Mouse (Mus musculus) mesoderm, embryonic 11.5 days (tissue): Measurements from ENCODE around the gene Rock2.
"Not testable (repeated sequence)": the region's sequence is repeated elsewhere in the genome, so short reads cannot be mapped to it uniquely, and the experiment has no call there.

Experiments
- DNase-seq: peaks from one replicate; pipeline ENCODE4 v3.0.0-alpha.2; 2012; ENCODE audit warnings: low read depth, low spot score

Gene Rock2

DNA sequence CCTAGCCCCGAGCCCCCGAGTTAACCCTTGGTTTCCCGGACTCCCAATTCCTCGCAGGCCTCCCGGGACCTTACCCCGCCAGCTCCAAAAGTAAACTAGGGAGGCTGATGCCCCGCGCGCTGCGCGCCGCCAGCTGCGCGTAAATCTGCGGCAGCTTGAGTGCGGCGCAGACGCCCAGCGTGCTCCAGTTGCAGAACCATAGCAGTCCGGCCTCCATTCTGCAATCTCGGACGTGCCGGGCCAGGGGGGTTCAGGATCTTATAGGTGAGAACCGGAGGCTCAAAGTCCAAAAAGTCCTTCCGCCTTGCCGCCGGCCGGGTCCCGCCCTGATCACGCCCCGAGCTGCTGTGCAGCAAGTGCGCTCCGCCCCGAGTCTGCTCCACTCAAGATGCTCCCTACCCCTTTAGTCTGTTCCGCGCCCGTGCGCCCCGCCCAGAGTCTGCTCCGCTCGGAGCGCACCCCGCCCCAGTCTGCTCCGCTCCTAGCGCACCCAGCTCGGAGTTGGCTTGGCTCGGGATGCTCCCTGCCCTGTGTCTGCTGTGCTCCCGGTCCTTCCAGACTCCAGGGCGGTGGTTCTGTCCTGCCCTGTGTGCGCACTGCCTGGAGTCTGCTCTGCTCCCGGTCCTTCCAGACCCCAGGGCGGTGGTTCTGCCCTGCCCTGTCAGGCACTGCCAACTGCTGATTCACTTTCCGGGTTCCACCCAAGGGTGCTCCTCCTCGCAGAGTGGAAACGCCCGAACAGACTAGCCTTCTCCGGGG, 105.2 kb downstream of the Rock2 start, which contains the start of gene Pqlc3:
Pqlc3 (minus strand) TSS at position 670 of the 759 bp plus-strand sequence.
- peak; percentile 83 for DNase-seq

DNA sequence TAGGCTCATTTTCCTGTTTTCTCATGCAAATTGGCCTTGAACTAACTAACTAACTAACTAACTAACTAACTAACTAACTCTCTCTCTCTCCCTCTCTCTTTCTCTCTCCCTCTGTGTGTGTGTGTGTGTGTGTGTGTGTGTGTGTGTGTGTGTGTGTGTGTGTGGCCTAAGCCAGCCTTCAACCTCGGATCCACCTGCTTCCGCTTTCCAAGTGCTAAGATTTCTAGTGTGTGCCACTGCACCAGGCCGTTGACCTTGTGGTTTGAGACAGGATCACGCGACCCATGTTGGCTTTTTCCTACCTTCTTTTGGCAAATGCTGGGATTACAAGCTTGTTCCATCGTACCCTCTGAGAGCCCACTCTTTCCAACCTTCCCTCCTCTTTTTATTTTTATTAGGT, 105.9 kb downstream of the Rock2 start:
- DNase-seq = no peak

DNA sequence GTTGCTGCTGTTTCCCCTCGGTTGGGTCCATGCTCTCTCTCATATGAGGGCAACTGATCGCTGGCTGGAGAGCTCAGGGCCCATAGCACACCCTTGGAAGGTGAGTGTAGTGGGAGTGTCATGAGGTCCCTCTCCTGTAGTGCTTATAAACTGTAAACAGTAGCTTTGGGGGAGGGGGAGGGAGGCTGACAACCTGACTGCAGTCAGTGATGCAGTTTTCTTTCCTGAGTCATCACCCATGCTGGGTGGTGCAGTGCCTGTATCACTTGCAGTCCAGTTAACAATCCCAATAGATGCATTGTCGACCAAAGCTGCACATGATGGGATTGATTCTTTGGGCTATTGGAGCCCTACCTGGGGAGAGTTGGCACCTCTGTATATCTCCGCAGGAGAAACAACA, 106.5 kb downstream of the Rock2 start:
- DNase-seq = no peak

DNA sequence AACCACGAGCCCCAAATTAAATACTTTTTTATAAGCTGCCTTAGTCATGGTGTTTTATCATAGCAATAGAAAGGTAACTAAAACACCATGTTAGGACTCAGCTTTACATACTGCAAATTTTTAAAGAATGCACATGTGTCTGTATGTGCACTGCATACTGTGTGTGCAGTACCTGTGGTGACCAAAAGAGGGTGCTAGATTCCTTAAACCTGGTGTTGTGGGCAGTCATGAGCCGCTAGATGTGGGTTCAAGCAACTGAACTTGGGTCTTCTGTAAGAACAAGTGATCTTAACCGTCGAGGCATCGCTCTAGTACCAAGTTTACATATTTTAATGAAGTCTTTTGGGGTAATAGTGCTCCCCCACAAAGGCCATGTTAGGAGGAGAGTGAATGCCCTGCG, 114.8 kb downstream of the Rock2 start:
- DNase-seq = no peak

DNA sequence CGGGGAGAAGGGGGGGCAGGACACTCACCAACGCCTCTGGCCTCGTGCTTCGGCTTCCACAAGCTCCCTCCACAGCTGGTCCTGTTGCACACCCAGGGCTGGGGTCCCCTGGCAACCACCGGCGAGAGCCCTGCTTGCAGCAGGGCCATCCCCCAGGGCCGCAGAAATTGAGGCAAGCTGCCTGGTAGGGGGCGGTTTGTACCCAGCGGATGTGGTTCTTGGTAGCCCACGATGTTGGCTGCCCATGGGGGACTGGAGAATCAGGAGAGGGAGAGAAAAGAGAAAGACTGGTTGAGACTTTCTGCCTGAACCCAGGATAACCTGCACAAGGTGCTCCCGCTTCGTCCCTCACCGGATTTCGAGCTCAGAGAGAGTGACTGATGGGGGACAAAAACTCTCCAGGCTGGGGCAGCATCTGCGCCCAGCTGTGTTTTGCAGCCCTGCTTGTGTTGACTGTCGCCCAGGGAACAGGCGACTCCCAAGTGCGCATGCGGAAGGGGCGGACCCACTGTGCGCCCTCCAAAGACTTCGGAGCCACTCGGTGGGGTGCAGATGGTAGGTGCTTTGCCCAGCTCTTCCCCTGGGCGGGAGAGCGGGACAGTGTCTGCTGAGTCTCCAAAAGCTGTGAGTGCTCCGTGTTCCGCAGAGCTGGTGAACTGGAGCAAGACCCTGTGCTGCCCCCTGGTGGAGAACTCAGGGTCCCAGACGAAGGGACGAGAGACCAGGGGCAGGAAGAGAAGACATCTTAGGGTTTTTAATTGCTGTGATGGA, 116.6 kb downstream of the Rock2 start, which contains the start of gene 2410004P03Rik:
2410004P03Rik (minus strand) TSS at position 628 of the 771 bp plus-strand sequence.
- peak; percentile 88 for DNase-seq

DNA sequence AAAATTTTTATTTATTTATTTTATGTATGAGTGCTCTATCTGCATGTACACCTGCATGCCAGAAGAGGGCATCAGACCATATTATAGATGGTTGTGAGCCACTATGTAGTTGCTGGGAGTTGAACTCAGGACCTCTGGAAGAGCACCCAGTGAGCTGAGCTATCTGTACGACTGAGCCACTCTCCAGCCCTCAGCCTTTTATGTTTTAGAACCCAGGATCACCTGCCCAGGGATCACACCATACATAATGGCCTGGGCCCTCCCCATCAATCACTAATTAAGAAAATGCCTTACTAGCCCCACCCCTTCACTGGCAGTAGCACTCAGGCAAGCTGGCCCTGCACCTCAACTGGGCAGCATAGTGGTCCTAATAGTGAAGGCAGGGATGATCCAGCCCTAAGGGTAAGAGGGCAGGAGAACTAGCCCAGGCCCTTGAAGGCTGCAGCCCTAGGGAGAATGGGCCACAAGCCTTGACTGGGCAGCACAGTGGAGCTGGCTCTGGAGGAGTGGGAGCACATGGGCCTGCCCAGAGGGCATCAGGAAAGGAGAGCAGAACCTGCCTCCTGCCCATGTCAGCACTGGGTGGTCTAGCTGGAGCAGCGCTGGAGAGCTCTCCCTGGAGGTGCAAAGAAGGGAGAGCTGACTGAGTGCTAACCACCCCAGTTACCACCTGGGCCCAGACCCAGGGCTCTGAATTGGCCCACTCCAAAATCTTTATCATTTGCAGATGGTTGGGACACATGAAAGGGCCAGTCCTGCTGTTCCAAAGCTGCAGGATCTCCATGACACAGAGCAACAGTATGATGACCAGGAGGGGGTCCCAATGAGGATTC, 117.6 kb downstream of the Rock2 start:
- no peak for DNase-seq

DNA sequence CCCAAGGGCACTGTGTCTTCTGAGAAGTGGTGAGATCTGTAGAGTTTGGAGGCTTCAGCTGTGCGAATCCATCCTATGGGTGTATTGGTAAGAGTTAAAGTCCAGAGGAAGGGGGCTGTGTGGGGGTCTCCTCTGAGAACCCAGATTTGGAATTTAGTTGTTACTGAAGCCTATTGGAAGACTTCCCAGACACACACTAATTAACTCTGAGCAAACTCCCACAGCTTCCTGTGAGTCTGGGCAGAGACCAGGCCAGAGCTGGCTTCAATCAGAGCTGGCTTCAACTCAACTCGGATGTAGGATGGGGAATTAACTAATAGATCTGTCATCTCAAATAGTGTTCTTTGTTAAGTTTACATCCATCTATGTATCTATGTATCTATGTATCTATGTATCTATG, 121.0 kb downstream of the Rock2 start:
- DNase-seq = no peak

DNA sequence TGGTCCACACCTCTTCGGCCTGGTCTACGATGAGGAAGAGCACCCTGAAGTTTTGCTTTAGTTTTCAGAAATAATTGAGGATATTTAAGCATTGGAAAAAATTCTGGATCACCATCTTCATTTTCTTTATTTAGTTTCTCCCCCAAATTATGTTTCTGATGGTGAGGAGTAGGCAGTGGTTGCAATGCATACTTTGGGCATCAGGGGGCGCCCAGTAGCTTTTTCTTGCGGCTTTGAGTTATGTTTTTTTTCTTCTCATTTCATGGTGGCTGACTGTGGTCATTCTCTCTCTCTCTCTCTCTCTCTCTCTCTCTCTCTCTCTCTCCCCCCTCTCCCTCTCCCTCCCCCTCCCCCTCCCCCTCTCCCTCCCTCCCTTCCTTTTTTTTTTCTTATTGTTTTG, 123.8 kb downstream of the Rock2 start:
- peak; percentile 43 for DNase-seq

DNA sequence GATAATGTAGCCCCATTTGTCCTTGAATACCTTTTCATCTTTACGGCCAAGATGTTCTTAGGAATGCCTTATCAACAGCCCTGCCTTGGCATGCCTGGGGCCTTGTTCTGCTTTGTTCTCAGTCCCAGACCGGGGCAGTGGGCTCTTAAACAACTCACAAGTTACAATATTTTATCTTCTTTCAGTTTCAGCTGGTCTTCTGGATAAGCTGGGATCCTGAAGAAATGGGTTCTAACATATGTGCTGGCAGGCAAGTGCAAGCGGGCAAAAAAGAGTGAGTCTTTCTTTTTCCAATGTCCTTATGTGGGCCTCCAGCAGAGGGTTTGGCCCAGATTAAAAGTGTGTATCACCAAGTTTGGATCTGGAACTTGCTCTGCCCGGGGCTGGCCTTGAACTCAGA, 126.4 kb downstream of the Rock2 start:
- DNase-seq = not testable (repeated sequence)

DNA sequence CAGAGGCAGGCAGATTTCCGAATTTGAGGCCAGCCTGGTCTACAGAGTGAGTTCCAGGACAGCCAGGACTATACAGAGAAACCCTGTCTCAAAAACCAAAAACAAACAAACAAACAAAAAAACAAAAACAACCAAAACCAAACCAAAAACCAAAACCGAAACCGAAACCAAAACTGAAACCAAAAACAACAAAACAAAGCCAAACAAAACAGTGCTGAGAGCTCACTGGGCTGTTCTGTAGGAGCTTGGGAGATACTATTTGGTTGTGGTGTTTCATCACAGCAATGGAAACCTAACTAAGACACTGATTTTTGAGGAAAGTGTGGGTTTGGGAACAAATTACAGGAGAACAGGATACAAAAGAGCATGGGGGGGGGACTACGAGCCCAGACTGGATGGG, 127.5 kb downstream of the Rock2 start:
- DNase-seq = no peak

DNA sequence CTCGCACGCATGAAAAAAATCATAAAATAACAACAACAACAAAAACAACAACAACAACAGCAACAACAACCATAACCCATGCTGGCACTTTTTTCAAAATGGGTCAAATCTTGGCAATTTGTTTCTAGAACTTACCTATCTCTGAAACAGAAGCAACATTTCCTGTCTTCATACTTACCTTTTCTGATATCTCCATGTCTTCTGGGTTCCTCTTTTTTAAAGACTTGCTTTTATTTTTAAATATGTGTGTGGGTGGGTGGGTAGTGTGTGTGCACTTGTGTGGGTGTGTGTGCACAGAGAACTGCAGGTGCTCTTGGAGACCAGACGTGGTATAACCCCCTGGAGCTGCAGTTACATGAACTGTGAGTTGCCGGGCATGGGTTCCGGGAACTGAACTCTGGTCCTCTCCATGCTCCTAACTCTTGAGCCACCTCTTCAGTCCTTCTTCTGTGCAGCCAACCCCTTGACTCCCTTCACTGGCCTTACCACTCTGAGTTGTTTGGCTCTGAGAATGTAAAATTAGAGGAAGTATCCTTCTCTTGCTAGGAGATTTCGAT, 129.9 kb downstream of the Rock2 start:
- DNase-seq = no peak

DNA sequence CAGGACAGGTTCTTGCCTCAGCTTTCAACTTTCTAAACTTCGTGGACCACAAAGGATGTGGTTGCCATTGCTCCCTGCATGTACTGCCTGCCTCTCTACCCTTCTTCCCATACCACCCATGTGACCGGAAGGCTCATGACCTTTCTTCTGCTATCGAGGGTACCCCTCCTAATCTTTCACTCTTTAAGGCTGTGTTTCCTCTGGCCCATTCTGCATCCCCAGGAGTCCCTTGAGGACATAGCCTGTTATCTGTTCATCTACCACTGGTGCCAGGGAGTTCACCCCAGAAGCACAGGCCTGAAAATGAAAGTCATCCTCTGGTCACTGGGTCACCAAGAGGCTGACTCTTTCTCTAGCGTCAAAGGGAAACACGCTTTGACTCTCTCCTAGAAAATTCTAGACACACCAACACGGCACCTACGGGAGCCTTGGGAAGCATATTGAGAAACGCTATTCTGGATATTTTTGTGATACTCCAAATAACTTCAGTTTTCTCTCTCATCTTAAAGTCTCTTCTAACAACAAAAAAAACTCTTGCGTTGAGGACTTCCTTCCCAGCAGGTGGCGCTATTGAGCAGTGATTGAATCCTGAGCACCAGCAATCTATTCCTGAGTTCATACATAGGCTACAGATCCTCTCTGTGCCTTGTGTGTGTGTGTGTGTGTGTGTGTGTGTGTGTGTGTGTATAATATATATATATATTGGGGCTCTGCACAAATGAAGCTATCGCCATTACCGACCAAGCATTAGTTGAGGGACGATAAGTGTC, 138.2 kb downstream of the Rock2 start:
- peak; percentile 85 for DNase-seq

DNA sequence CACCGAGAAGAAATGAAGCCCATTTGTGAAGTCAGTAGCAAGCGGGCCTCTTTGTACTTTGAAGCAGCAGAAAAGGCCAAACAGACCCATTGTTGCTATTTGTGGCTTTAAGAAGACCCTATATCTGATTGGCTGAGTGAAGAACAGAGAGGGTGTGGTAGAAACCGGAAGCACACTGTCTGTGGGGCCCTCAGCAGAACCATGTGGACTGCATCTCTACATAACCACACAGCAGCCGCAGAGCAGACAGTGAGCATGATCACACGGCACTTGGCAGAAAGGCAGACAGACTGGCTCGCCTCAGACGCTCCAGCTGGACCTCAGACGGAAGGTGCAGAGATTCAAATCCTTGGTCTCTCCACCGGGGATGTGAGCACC, 138.8 kb downstream of the Rock2 start:
- DNase-seq = no peak

DNA sequence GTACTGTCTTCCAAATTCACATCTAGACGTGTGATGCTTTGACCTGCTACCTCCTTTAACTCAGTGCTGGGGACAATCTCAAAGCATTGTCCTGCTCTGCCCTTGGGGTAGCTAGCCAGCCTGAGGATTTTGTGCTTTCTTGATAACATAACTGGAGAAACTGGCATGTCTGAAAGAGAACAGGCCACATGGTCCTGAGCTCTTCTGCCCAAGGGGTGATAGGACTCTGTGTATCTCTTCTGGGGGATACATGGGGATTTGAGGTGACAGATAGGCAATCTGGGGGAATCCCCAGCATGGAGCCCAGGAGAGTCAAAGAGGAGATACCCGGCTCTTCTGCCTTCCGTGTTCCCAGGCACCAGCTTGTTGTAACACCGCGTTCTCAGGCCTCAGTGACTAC, 140.0 kb downstream of the Rock2 start:
- no peak for DNase-seq

DNA sequence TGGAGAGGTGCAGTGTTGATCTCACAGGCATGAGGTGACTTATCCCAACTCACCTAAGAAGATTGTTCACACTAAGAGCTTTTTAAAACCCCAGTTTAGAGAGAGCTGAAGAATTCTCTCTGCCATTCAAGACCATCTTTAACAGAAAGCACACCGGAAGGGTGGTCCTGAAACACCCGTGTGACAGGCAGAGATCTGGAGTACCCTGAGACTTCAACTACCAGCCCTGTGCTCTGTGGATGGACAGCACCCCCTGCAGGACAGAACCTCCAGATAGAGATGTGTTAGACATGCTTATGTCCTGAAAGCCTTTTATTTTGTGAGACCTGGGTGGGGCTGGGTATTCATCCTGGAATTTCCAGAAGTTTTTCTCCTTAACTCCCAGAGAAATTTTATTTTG, 140.4 kb downstream of the Rock2 start:
- peak; percentile 55 for DNase-seq

DNA sequence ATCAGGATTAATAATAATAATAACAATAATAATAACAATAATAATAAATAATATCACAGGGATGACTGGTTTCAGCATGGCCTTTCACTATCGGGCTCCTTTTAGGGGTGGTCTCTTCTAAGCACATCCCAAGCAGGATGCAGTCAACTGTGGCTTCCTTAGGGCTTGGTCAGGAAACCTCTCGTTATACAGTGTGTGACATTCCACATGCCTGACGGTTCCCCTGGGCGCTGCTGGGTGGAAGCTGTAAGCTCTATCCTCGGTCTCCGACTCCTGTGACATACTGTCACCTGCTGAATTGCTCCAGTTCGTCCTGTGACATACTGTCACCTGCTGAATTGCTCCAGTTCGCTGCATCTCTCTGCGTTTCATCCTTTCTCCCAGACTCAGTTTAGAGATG, 141.8 kb downstream of the Rock2 start:
- DNase-seq = no peak

DNA sequence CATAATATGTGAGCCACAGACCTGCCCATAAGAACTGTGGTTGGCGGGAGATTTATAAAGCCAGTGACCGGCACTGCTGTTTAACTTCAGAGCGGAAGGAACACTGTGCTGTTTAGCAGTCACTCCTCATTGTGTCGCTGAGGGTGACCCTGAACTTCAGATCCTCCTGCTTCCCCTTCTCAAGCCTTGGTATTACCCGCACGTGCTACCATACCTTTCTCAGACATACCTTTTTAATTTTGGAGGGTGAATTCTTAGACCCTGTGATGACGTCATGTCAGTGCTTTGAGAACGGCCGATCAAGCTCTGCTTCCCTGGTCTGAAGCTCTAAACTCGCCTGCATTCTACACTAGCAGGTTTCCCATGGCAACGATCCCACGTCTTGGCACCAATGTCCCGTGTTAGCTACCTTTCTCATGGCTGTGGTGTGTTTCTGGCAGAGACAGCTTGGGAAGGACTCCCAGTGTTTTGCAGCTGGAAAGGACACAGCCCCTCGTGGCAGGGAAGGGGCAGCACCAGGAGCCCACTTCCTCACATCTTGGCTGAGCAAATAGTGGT, 142.4 kb downstream of the Rock2 start:
- no peak for DNase-seq
